Mouse (Mus musculus): ENCODE data around the gene Zic2. TPM values are rescaled to one million over a fixed set of nuclear protein-coding genes. Genes with fewer than 3 reads are reported as not detected.

Zic2 gene
- total RNA-seq, 2 experiments from 2014 or later = 0.13 TPM; not detected in 1

GRCm38 (mm10) chr14:122461966-122462365 lies 13.3 kb upstream of the Zic2 start:
- no peak for DNase-seq

- no peak for DNase-seq
Observed at GRCm38 (mm10) chr14:122462689-122463079, 12.6 kb upstream of the Zic2 start.

- no peak for DNase-seq
Observed at GRCm38 (mm10) chr14:122463080-122463691, 12.0 kb upstream of the Zic2 start.

- DNase-seq = peak; percentile 66 to 69
Observed at GRCm38 (mm10) chr14:122463734-122464341, 11.4 kb upstream of the Zic2 start.

GRCm38 (mm10) chr14:122464351-122464762 lies 10.9 kb upstream of the Zic2 start:
- no peak for DNase-seq

- peak; percentile 15 to 25 for DNase-seq
Observed at GRCm38 (mm10) chr14:122464763-122465741, 10.2 kb upstream of the Zic2 start, which contains the start of gene Zic5. Gene Zic5, minus strand, starts transcription at chr14:122465677.

- no peak for DNase-seq
Observed at GRCm38 (mm10) chr14:122465931-122466490, 9.2 kb upstream of the Zic2 start.

GRCm38 (mm10) chr14:122466756-122467362 lies 8.4 kb upstream of the Zic2 start:
- DNase-seq = no peak

- DNase-seq = no peak
Observed at GRCm38 (mm10) chr14:122467926-122468841, 7.1 kb upstream of the Zic2 start.

- DNase-seq = no peak
Observed at GRCm38 (mm10) chr14:122468971-122469755, 6.1 kb upstream of the Zic2 start.

GRCm38 (mm10) chr14:122471449-122472085 lies 3.7 kb upstream of the Zic2 start:
- no peak for DNase-seq

GRCm38 (mm10) chr14:122472161-122472560 lies 3.1 kb upstream of the Zic2 start:
- no peak for DNase-seq

GRCm38 (mm10) chr14:122472647-122473046 lies 2.6 kb upstream of the Zic2 start:
- DNase-seq = no peak

- no peak for DNase-seq
Observed at GRCm38 (mm10) chr14:122473211-122473751, 2.0 kb upstream of the Zic2 start.

- DNase-seq = peak in 1 of 2 experiments; percentile 20
Observed at GRCm38 (mm10) chr14:122474041-122474890, 969 bp upstream of the Zic2 start.

- no peak for DNase-seq
Observed at GRCm38 (mm10) chr14:122475557-122476040, 364 bp downstream of the Zic2 start.

GRCm38 (mm10) chr14:122476041-122476821 lies 996 bp downstream of the Zic2 start:
- DNase-seq = peak in 1 of 2 experiments; percentile 28
